Mouse (Mus musculus): ENCODE measurements around the gene Lect2. TPM values are rescaled to one million over a fixed set of nuclear protein-coding genes. Genes with fewer than 3 reads are reported as not detected.

Lect2 gene
- total RNA-seq, 1 experiment = not detected

DNA sequence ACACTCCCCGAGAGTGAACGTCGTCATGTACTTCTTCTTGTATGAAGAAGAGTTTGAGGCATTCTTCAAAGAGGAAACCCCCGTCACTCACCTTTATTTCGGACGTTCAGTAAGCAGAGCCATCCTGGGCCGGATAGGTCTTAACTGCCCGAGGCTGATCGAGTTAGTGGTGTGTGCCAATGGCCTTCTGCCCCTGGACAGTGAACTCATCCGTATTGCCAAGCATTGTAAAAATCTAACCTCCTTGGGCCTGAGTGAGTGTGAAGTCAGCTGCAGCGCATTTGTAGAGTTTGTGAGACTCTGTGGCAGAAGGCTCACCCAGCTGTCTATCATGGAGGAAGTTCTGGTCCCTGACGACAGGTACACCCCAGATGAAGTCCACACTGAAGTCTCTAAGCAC, 11.3 kb downstream of the Lect2 start:
- in situ Hi-C loops (cut with MboI; ENCODE audit: low sequenced_read_pairs in 2 of 2, unreplicated experiment in 2 of 2) = no loop called here
- H3K9me3 ChIP-seq (ENCODE audit: control insufficient read depth, insufficient read depth, low read depth, low read length) = no peaks in the 10 kb centered on the region
- no peaks in the 10 kb centered on the region for H3K36me3 ChIP-seq (ENCODE audit: control insufficient read depth, insufficient read depth, low read length, poor library complexity, severe bottlenecking)
- no peak for DNase-seq (ENCODE audit: low read depth, low spot score)
- no peaks in the 10 kb centered on the region for H3K4me1 ChIP-seq (ENCODE audit: control insufficient read depth in 2 of 2, insufficient read depth in 2 of 2, low read length in 2 of 2, poor library complexity in 1 of 2)
- no peak overlapping the region for H3K9ac ChIP-seq (ENCODE audit: insufficient read depth, low read depth, low read length, poor library complexity, severe bottlenecking)
- TF ChIP-seq MAFK (IDR thresholded peaks at IDR 0.05; ENCODE audit: insufficient read depth, low read depth, low read length) = no peak
- no peak for TF ChIP-seq ZC3H11A (IDR thresholded peaks at IDR 0.05; ENCODE audit: borderline replicate concordance, low read depth, low read length)
- no peak for TF ChIP-seq CHD2 (IDR thresholded peaks at IDR 0.05; ENCODE audit: low read depth, low read length)
- TF ChIP-seq HCFC1 (IDR thresholded peaks at IDR 0.05; ENCODE audit: borderline replicate concordance, insufficient read depth, low read length) = no peak
- no peak for TF ChIP-seq ZNF384 (IDR thresholded peaks at IDR 0.05; ENCODE audit: low read depth, low read length)
- H3K27ac ChIP-seq (ENCODE audit: insufficient read depth, low read depth, low read length, poor library complexity, severe bottlenecking) = no peak overlapping the region
- no peak overlapping the region for H3K4me3 ChIP-seq (ENCODE audit: insufficient read depth in 1 of 2, low read depth in 1 of 2, low read length in 2 of 2, poor library complexity in 1 of 2, severe bottlenecking in 1 of 2)

DNA sequence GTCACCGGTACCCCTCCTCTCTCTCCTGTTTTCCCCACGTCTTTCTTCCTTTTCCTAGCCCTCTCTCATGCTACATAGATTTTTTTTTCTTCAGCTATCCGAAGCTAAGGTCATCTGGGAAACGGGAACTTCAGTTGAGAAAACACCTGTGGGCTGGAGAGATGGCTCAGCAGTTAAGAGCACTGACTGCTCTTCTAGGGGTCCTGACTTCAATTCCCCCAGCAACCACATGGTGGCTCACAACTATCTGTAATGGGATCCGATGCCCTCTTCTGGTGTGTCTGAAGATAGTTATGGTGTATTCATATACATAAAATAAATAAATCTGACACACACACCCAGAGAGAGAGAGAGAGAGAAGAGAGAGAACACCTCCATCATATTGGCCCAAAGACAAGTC, 12.7 kb downstream of the Lect2 start:
- no peak for TF ChIP-seq HCFC1 (IDR thresholded peaks at IDR 0.05; ENCODE audit: borderline replicate concordance, insufficient read depth, low read length)
- no peak for TF ChIP-seq ZNF384 (IDR thresholded peaks at IDR 0.05; ENCODE audit: low read depth, low read length)
- no peak for TF ChIP-seq MAFK (IDR thresholded peaks at IDR 0.05; ENCODE audit: insufficient read depth, low read depth, low read length)
- TF ChIP-seq ZC3H11A (IDR thresholded peaks at IDR 0.05; ENCODE audit: borderline replicate concordance, low read depth, low read length) = no peak
- TF ChIP-seq CHD2 (IDR thresholded peaks at IDR 0.05; ENCODE audit: low read depth, low read length) = no peak
- in situ Hi-C loops (cut with MboI; ENCODE audit: low sequenced_read_pairs in 2 of 2, unreplicated experiment in 2 of 2) = no loop called here
- no peak overlapping the region for H3K27ac ChIP-seq (ENCODE audit: insufficient read depth, low read depth, low read length, poor library complexity, severe bottlenecking)
- H3K36me3 ChIP-seq (ENCODE audit: control insufficient read depth, insufficient read depth, low read length, poor library complexity, severe bottlenecking) = no peaks in the 10 kb centered on the region
- H3K4me1 ChIP-seq (ENCODE audit: control insufficient read depth in 2 of 2, insufficient read depth in 2 of 2, low read length in 2 of 2, poor library complexity in 1 of 2) = no peaks in the 10 kb centered on the region
- no peak for DNase-seq (ENCODE audit: low read depth, low spot score)
- no peaks in the 10 kb centered on the region for H3K9me3 ChIP-seq (ENCODE audit: control insufficient read depth, insufficient read depth, low read depth, low read length)
- no peak overlapping the region for H3K4me3 ChIP-seq (ENCODE audit: insufficient read depth in 1 of 2, low read depth in 1 of 2, low read length in 2 of 2, poor library complexity in 1 of 2, severe bottlenecking in 1 of 2)
- no peak overlapping the region for H3K9ac ChIP-seq (ENCODE audit: insufficient read depth, low read depth, low read length, poor library complexity, severe bottlenecking)

DNA sequence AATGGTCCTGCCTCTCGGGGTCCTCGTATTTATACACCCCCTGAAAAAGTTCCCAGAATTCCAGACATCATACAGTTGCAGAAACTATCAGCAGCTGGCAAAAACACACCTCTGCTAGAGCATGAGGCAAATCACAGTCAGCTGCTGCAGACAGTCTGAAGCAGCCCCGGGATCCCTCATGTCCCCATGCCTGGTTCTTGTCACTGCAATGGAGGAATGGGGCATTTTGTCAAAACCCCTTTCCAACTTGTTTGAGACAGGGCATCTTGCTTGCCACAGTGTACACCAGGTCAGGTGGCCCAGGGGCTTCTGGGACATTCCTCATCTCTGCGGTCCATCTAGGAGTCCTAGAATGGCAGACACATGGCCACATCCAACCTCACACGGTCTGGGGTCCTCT, 13.4 kb downstream of the Lect2 start:
- Histone ChIP-seq H3K4me3 (ENCODE audit: insufficient read depth in 1 of 2, low read depth in 1 of 2, low read length in 2 of 2, poor library complexity in 1 of 2, severe bottlenecking in 1 of 2) (no peak overlapping the region), H3K9ac (ENCODE audit: insufficient read depth, low read depth, low read length, poor library complexity, severe bottlenecking) (no peak overlapping the region), H3K4me1 (ENCODE audit: control insufficient read depth in 2 of 2, insufficient read depth in 2 of 2, low read length in 2 of 2, poor library complexity in 1 of 2) (no peaks in the 10 kb centered on the region), H3K36me3 (ENCODE audit: control insufficient read depth, insufficient read depth, low read length, poor library complexity, severe bottlenecking) (no peaks in the 10 kb centered on the region), H3K27ac (ENCODE audit: insufficient read depth, low read depth, low read length, poor library complexity, severe bottlenecking) (no peak overlapping the region), H3K9me3 (ENCODE audit: control insufficient read depth, insufficient read depth, low read depth, low read length) (no peaks in the 10 kb centered on the region)
- TF ChIP-seq ZNF384 (IDR thresholded peaks at IDR 0.05; ENCODE audit: low read depth, low read length) (no peak), HCFC1 (IDR thresholded peaks at IDR 0.05; ENCODE audit: borderline replicate concordance, insufficient read depth, low read length) (no peak), CHD2 (IDR thresholded peaks at IDR 0.05; ENCODE audit: low read depth, low read length) (no peak), ZC3H11A (IDR thresholded peaks at IDR 0.05; ENCODE audit: borderline replicate concordance, low read depth, low read length) (no peak), MAFK (IDR thresholded peaks at IDR 0.05; ENCODE audit: insufficient read depth, low read depth, low read length) (no peak)
- in situ Hi-C loops (cut with MboI; ENCODE audit: low sequenced_read_pairs in 2 of 2, unreplicated experiment in 2 of 2) = no loop called here
- DNase-seq (ENCODE audit: low read depth, low spot score) = no peak

DNA sequence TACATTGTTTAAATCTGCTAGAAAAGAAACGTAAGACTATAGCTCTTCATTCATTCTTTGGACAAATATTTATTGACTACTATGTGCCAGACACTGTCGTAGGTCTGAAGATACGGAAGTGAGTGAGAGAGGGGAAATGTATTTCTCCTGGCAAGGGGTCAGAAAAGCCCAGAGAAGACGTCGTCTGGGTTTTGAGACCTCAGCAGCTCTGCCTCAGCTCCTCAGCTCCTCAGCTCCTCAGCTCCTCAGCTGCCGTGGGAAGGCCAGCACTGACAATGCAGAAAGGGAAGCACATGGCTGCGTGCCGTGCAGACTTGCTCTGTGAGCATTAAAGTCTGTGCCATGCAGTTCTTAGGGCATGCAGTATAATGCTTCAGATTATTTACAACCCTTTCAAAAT, 18.6 kb downstream of the Lect2 start:
- no peaks in the 10 kb centered on the region for H3K9me3 ChIP-seq (ENCODE audit: control insufficient read depth, insufficient read depth, low read depth, low read length)
- H3K36me3 ChIP-seq (ENCODE audit: control insufficient read depth, insufficient read depth, low read length, poor library complexity, severe bottlenecking) = no peaks in the 10 kb centered on the region
- H3K9ac ChIP-seq (ENCODE audit: insufficient read depth, low read depth, low read length, poor library complexity, severe bottlenecking) = no peak overlapping the region
- no peak overlapping the region for H3K4me3 ChIP-seq (ENCODE audit: insufficient read depth in 1 of 2, low read depth in 1 of 2, low read length in 2 of 2, poor library complexity in 1 of 2, severe bottlenecking in 1 of 2)
- no peaks in the 10 kb centered on the region for H3K4me1 ChIP-seq (ENCODE audit: control insufficient read depth in 2 of 2, insufficient read depth in 2 of 2, low read length in 2 of 2, poor library complexity in 1 of 2)
- no peak for DNase-seq (ENCODE audit: low read depth, low spot score)
- in situ Hi-C loops (cut with MboI; ENCODE audit: low sequenced_read_pairs in 2 of 2, unreplicated experiment in 2 of 2) = no loop called here
- TF ChIP-seq ZC3H11A (IDR thresholded peaks at IDR 0.05; ENCODE audit: borderline replicate concordance, low read depth, low read length) (no peak), HCFC1 (IDR thresholded peaks at IDR 0.05; ENCODE audit: borderline replicate concordance, insufficient read depth, low read length) (no peak), ZNF384 (IDR thresholded peaks at IDR 0.05; ENCODE audit: low read depth, low read length) (no peak), CHD2 (IDR thresholded peaks at IDR 0.05; ENCODE audit: low read depth, low read length) (no peak), MAFK (IDR thresholded peaks at IDR 0.05; ENCODE audit: insufficient read depth, low read depth, low read length) (no peak)
- H3K27ac ChIP-seq (ENCODE audit: insufficient read depth, low read depth, low read length, poor library complexity, severe bottlenecking) = no peak overlapping the region

DNA sequence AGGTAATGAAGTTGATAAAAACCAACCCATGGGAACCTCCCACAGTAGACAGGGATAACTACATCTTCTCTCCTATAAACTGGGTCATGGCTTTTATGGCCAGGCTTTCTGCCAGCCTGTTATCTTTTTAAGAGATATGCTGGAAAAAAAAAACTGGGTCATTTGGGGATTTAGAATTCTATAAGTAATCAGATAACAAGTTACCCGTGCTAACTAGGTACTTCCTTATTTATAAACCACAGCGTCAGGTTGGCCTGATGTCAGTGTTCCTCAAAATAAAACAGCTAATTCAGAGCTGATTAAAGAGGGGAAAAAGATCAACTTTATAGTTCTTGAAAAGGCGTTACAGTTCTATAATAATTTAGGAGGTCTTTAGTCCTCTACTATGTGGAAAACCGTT, 19.3 kb downstream of the Lect2 start:
- in situ Hi-C loops (cut with MboI; ENCODE audit: low sequenced_read_pairs in 2 of 2, unreplicated experiment in 2 of 2) = no loop called here
- DNase-seq (ENCODE audit: low read depth, low spot score) = no peak

More for the DNA sequence above, 19.3 kb downstream of the Lect2 start:
- H3K4me1 ChIP-seq (ENCODE audit: control insufficient read depth in 2 of 2, insufficient read depth in 2 of 2, low read length in 2 of 2, poor library complexity in 1 of 2) = no peaks in the 10 kb centered on the region
- no peak overlapping the region for H3K27ac ChIP-seq (ENCODE audit: insufficient read depth, low read depth, low read length, poor library complexity, severe bottlenecking)
- H3K36me3 ChIP-seq (ENCODE audit: control insufficient read depth, insufficient read depth, low read length, poor library complexity, severe bottlenecking) = no peaks in the 10 kb centered on the region
- H3K9me3 ChIP-seq (ENCODE audit: control insufficient read depth, insufficient read depth, low read depth, low read length) = no peaks in the 10 kb centered on the region
- no peak overlapping the region for H3K4me3 ChIP-seq (ENCODE audit: insufficient read depth in 1 of 2, low read depth in 1 of 2, low read length in 2 of 2, poor library complexity in 1 of 2, severe bottlenecking in 1 of 2)
- no peak overlapping the region for H3K9ac ChIP-seq (ENCODE audit: insufficient read depth, low read depth, low read length, poor library complexity, severe bottlenecking)
- TF ChIP-seq CHD2 (IDR thresholded peaks at IDR 0.05; ENCODE audit: low read depth, low read length) = no peak
- no peak for TF ChIP-seq ZC3H11A (IDR thresholded peaks at IDR 0.05; ENCODE audit: borderline replicate concordance, low read depth, low read length)
- TF ChIP-seq HCFC1 (IDR thresholded peaks at IDR 0.05; ENCODE audit: borderline replicate concordance, insufficient read depth, low read length) = no peak
- TF ChIP-seq ZNF384 (IDR thresholded peaks at IDR 0.05; ENCODE audit: low read depth, low read length) = no peak
- TF ChIP-seq MAFK (IDR thresholded peaks at IDR 0.05; ENCODE audit: insufficient read depth, low read depth, low read length) = no peak

Measured in ES-E14 (cell line).